Mouse (Mus musculus) E14TG2a.4 (cell line): ENCODE data around the gene Adam19.

Experiments used
- CTCF ChIP-seq: conservative IDR thresholded peaks from 2 replicates; pipeline ENCODE4 v1.5.1; 2014; ENCODE audit warnings: low read length
- NANOG ChIP-seq: IDR thresholded peaks from 2 replicates; pipeline ENCODE4 v1.6.1; 2014; ENCODE audit warnings: borderline replicate concordance, low read length, mixed read lengths

DNA sequence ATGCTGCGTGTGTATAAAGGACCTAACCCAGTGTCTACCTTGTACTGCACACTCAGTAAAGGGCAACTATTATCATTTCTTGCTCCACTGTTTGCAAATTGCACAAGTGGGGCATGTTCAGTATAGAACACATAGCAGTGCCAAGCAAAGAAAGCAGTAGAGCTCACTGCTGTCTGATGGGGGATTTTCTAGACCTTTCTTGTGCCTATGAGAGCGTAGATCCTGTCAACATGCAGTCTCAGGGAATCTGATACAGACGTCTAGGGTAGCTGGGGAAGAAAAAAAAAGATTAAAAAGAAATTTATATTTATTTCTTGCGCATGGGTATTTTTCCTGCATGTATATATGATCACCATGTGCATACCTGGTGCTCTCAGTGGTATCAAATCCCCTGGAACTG lies 14.4 kb downstream of the Adam19 start:
- TF ChIP-seq CTCF (no peak), NANOG (no peak)
